In genomic region chr10:75060843-75061235, GRCm38 (mm10) we compare ENCODE assay signal across 8 mouse cellular contexts. TPM values are rescaled to one million over a fixed set of nuclear protein-coding genes. Genes with fewer than 3 reads are reported as not detected.
A peak's percentile ranks its signal among the peaks of the same experiment; 100 is the strongest.
DNase-seq lines count a peak whose midpoint lies in the region; ATAC-seq and TF ChIP-seq lines count a peak whose summit lies in the region.

No protein-coding gene starts in this region.

- under 1% methylated on average over 24 of the region's 48 CpGs for WGBS in kidney, embryonic 14.5 days
- 0% methylated on average over 24 of the region's 48 CpGs for WGBS in hindbrain, embryonic 13.5 days
- WGBS in lung, postnatal 0 days, result under 1% methylated on average over 24 of the region's 48 CpGs

- peak overlapping the region; percentile 93 for H3K4me3 ChIP-seq in kidney, embryonic 14.5 days (ENCODE audit: low read length)
- peak overlapping the region; percentile 87 for H3K4me3 ChIP-seq in E14TG2a.4 (replicated peaks; ENCODE audit: low read length)
- H3K4me3 ChIP-seq in hindbrain, embryonic 13.5 days, result peak overlapping the region; percentile 88
- peak overlapping the region; percentile 93 for H3K4me3 ChIP-seq in lung, postnatal 0 days (ENCODE audit: low read depth, low read length)

- peak; percentile 28 for ATAC-seq in kidney, embryonic 14.5 days (ENCODE audit: low FRiP score, low TSS enrichment)
- ATAC-seq in hindbrain, embryonic 13.5 days (ENCODE audit: low FRiP score), result peak; percentile 28; the same call in 1 of the 2 replicates
- peak; percentile 1 for ATAC-seq in lung, postnatal 0 days

- peaks cover 38% of the 10 kb centered on the region for H3K4me1 ChIP-seq in kidney, embryonic 14.5 days (ENCODE audit: control insufficient read depth, insufficient read depth, low read length)
- peaks cover 46% of the 10 kb centered on the region for H3K4me1 ChIP-seq in E14TG2a.4 (replicated peaks; ENCODE audit: low read depth, low read length)
- H3K4me1 ChIP-seq in hindbrain, embryonic 13.5 days (replicated peaks), result peaks cover 79% of the 10 kb centered on the region
- peaks cover 14% of the 10 kb centered on the region; the same call in 1 of the 2 replicates for H3K4me1 ChIP-seq in lung, postnatal 0 days (ENCODE audit: insufficient read depth, low read depth, low read length)

- H3K27ac ChIP-seq in kidney, embryonic 14.5 days (ENCODE audit: low read depth, low read length), result no peak overlapping the region
- peak overlapping the region; percentile 93 for H3K27ac ChIP-seq in hindbrain, embryonic 13.5 days
- H3K27ac ChIP-seq in lung, postnatal 0 days (ENCODE audit: low read length), result peak overlapping the region; percentile 51

- no peak for TF ChIP-seq CTCF in E14TG2a.4 (conservative IDR thresholded peaks at IDR 0.05; ENCODE audit: low read length)
- TF ChIP-seq CTCF in lung, postnatal 0 days (IDR thresholded peaks at IDR 0.05), result no peak

- TF ChIP-seq EP300 in lung, postnatal 0 days (IDR thresholded peaks at IDR 0.05), result no peak

- H3K36me3 ChIP-seq in kidney, embryonic 14.5 days (ENCODE audit: control insufficient read depth, insufficient read depth, low read length), result no peaks in the 10 kb centered on the region; the same call in 1 of the 2 replicates
- H3K36me3 ChIP-seq in E14TG2a.4 (ENCODE audit: insufficient read depth, low read length), result 0 out of 2 replicates have a peak, but pooled peaks cover 10% of the 10 kb centered on the region
- H3K36me3 ChIP-seq in hindbrain, embryonic 13.5 days, result peaks cover 4% of the 10 kb centered on the region; the same call in 1 of the 2 replicates
- H3K36me3 ChIP-seq in lung, postnatal 0 days (ENCODE audit: insufficient read depth, low read length), result no peaks in the 10 kb centered on the region

- DNase-seq in kidney, adult 9 months, result no peak
- peak; percentile 60 to 71 for DNase-seq in cerebellum, postnatal 25 days
- DNase-seq in lung, postnatal 0 days (ENCODE audit: low spot score), result peak; percentile 22
- DNase-seq in thymus, adult 18-20 months, result peak; percentile 25
- DNase-seq in gastrocnemius, postnatal 14 days, result no peak

- peak overlapping the region; percentile 88 for H3K9ac ChIP-seq in kidney, embryonic 14.5 days (ENCODE audit: low read depth, low read length)
- H3K9ac ChIP-seq in hindbrain, embryonic 13.5 days, result peak overlapping the region; percentile 93
- peak overlapping the region; percentile 63 for H3K9ac ChIP-seq in lung, postnatal 0 days (replicated peaks; ENCODE audit: low read depth)

- no peaks in the 10 kb centered on the region for H3K9me3 ChIP-seq in kidney, embryonic 14.5 days (ENCODE audit: control insufficient read depth, low read length)
- H3K9me3 ChIP-seq in E14TG2a.4 (ENCODE audit: low read length), result no peaks in the 10 kb centered on the region
- no peaks in the 10 kb centered on the region for H3K9me3 ChIP-seq in hindbrain, embryonic 13.5 days
- H3K9me3 ChIP-seq in lung, postnatal 0 days (ENCODE audit: low read length), result no peaks in the 10 kb centered on the region

- intact Hi-C loops in gastrocnemius, postnatal 14 days (cut with DNase I; ENCODE audit: low total_unique reads), result loop anchor here (2.0 to 5.0 kb wide), 2 partner anchors 46 to 90 kb away; no protein-coding TSS in a partner anchor

- no peaks in the 10 kb centered on the region for H3K27me3 ChIP-seq in kidney, embryonic 14.5 days (ENCODE audit: control insufficient read depth, insufficient read depth, low read length)
- peaks cover 42% of the 10 kb centered on the region for H3K27me3 ChIP-seq in E14TG2a.4 (ENCODE audit: insufficient read depth, low read length)
- H3K27me3 ChIP-seq in hindbrain, embryonic 13.5 days, result 0 out of 2 replicates have a peak, but pooled peaks cover 3% of the 10 kb centered on the region
- no peaks in the 10 kb centered on the region for H3K27me3 ChIP-seq in lung, postnatal 0 days (replicated peaks; ENCODE audit: insufficient read depth, low read length)

- H3K4me2 ChIP-seq in kidney, embryonic 14.5 days (replicated peaks; ENCODE audit: low read depth, low read length), result peak overlapping the region; percentile 91
- peak overlapping the region; percentile 98 for H3K4me2 ChIP-seq in hindbrain, embryonic 13.5 days
- peak overlapping the region; percentile 90 for H3K4me2 ChIP-seq in lung, postnatal 0 days (replicated peaks; ENCODE audit: low read depth, low read length)

RNA-seq across cellular contexts. Expression of gene Bcr, which starts 0.4 kb away (rescaled TPM):
- 9.2 and 10.0 TPM in 2 replicates for polyA plus RNA-seq in kidney, embryonic 14.5 days (2014; fragmentation: Nextera tagmentation; extraction: Ambion mirVana)
- polyA plus RNA-seq in hindbrain, embryonic 13.5 days (2015; fragmentation: Nextera tagmentation; extraction: Ambion mirVana), result 15.1 and 15.8 TPM in 2 replicates
- polyA plus RNA-seq in lung, postnatal 0 days (2015; fragmentation: Nextera tagmentation; extraction: Ambion mirVana), result 16.5 and 20.2 TPM in 2 replicates
- total RNA-seq in gastrocnemius, postnatal 14 days (2021), result 1 to 10 TPM; 4.7 to 5.3 TPM

RNA-seq across cellular contexts. Expression of gene Rab36, which starts 24.0 kb away (rescaled TPM):
- 9.6 and 11.8 TPM in 2 replicates for polyA plus RNA-seq in kidney, embryonic 14.5 days (2014; fragmentation: Nextera tagmentation; extraction: Ambion mirVana)
- 14.4 and 15.7 TPM in 2 replicates for polyA plus RNA-seq in hindbrain, embryonic 13.5 days (2015; fragmentation: Nextera tagmentation; extraction: Ambion mirVana)
- 4.7 and 6.1 TPM in 2 replicates for polyA plus RNA-seq in lung, postnatal 0 days (2015; fragmentation: Nextera tagmentation; extraction: Ambion mirVana)
- total RNA-seq in gastrocnemius, postnatal 14 days (2021), result under 1 TPM; 0.66 to 0.76 TPM

RNA-seq across cellular contexts. Expression of gene Rsph14, which starts 28.5 kb away (rescaled TPM):
- not detected in 2 replicates for polyA plus RNA-seq in kidney, embryonic 14.5 days (2014; fragmentation: Nextera tagmentation; extraction: Ambion mirVana)
- polyA plus RNA-seq in hindbrain, embryonic 13.5 days (2015; fragmentation: Nextera tagmentation; extraction: Ambion mirVana), result 0.91 and 1.0 TPM in 2 replicates
- polyA plus RNA-seq in lung, postnatal 0 days (2015; fragmentation: Nextera tagmentation; extraction: Ambion mirVana), result 8.8 and 8.9 TPM in 2 replicates
- total RNA-seq in gastrocnemius, postnatal 14 days (2021), result not detected

Comparison
In these comparisons a context has a peak if more than half of its experiments do, and no peak if none do; other contexts are left out.
1. DNase-seq: peak in cerebellum, postnatal 25 days (2 of 2), lung, postnatal 0 days (single experiment) and thymus, adult 18-20 months (2 of 2); none in kidney, adult 9 months (single experiment) and gastrocnemius, postnatal 14 days (single experiment).
2. Peak in every context shown above with its lines, with median percentiles within 50 percentile points of each other: ATAC-seq, H3K4me2 ChIP-seq, H3K4me3 ChIP-seq and H3K9ac ChIP-seq.